Mouse (Mus musculus) bone marrow, adult 2 months (tissue): Measurements from ENCODE around the gene Col6a5.

Experiments used
- CTCF ChIP-seq: fragments of 200-500 bp; IDR thresholded peaks from 2 replicates; pipeline ENCODE4 v1.5.1; 2011; ENCODE audit warnings: low read length, control low read depth; ENCODE audit not compliant: control insufficient read depth, insufficient read depth
- POLR2A ChIP-seq: fragments of 200-500 bp; IDR thresholded peaks from 2 replicates; pipeline ENCODE4 v1.6.1; 2011; ENCODE audit warnings: low read depth, mild to moderate bottlenecking, control low read depth, low read length, borderline replicate concordance; ENCODE audit not compliant: control insufficient read depth

- TF ChIP-seq POLR2A, result no peak
- TF ChIP-seq CTCF, result peak; percentile 59
Measured at GRCm38 (mm10) chr9:105857773-105858172, 102.7 kb downstream of the Col6a5 start.
